Mouse (Mus musculus) stomach, embryonic 15.5 days (tissue): ENCODE data around the gene Pacsin2. TPM values are rescaled to one million over a fixed set of nuclear protein-coding genes. Genes with fewer than 3 reads are reported as not detected.
A peak's percentile ranks its signal among the peaks of the same experiment; 100 is the strongest.
"Not testable (repeated sequence)": the region's sequence is repeated elsewhere in the genome, so short reads cannot be mapped to it uniquely, and the experiment has no call there.

Source experiments
- ATAC-seq: fragments of 200-750 bp; cut with Nextera tagmentation; 2 replicates; pipeline ENCODE4 v1.8.0; 2017; ENCODE audit warnings: low read depth, moderate number of reproducible peaks, moderate TSS enrichment; ENCODE audit not compliant: insufficient read depth, low FRiP score
- H3K27ac ChIP-seq: fragments of 300-500 bp; sonication (generic); 2 replicates; pipeline ENCODE4 v1.5.1; 2015; ENCODE audit warnings: mild to moderate bottlenecking, inconsistent platforms
- H3K27me3 ChIP-seq: fragments of 300-500 bp; sonication (generic); replicated peaks from 2 replicates; pipeline ENCODE4 v1.6.1; 2015; ENCODE audit warnings: inconsistent platforms
- H3K36me3 ChIP-seq: fragments of 300-500 bp; sonication (generic); 2 replicates; pipeline ENCODE4 v1.6.1; 2015; ENCODE audit warnings: inconsistent platforms
- H3K4me1 ChIP-seq: fragments of 300-500 bp; sonication (generic); 2 replicates; pipeline ENCODE4 v1.6.1; 2015; ENCODE audit warnings: inconsistent platforms
- H3K4me2 ChIP-seq: fragments of 300-500 bp; sonication (generic); 2 replicates; pipeline ENCODE4 v1.6.1; 2015; ENCODE audit warnings: mild to moderate bottlenecking, inconsistent platforms
- H3K4me3 ChIP-seq: fragments of 300-500 bp; sonication (generic); replicated peaks from 2 replicates; pipeline ENCODE4 v1.5.1; 2015; ENCODE audit warnings: inconsistent platforms
- H3K9ac ChIP-seq: fragments of 300-500 bp; sonication (generic); 2 replicates; pipeline ENCODE4 v1.6.1; 2015; ENCODE audit warnings: inconsistent platforms
- H3K9me3 ChIP-seq: fragments of 300-500 bp; sonication (generic); 2 replicates; pipeline ENCODE4 v1.6.1; 2016; ENCODE audit warnings: inconsistent platforms
- WGBS: fragments of 180-500 bp; shearing (Covaris S2); methylation state at CpG from one replicate; pipeline ENCODE4 v1.1.7; 2015; 5-methylcytosine and 5-hydroxymethylcytosine counted together
- polyA plus RNA-seq: library from polyadenylated mRNA; unstranded; fragments of >200 nt; fragmentation: Nextera tagmentation; extraction: Ambion mirVana; gene quantifications from 2 replicates; pipeline ENCODE4 v1.2.1, GENCODE M21; 2015

Gene Pacsin2
- polyA plus RNA-seq, 1 experiment from 2014 or later, result 64.0 TPM

DNA sequence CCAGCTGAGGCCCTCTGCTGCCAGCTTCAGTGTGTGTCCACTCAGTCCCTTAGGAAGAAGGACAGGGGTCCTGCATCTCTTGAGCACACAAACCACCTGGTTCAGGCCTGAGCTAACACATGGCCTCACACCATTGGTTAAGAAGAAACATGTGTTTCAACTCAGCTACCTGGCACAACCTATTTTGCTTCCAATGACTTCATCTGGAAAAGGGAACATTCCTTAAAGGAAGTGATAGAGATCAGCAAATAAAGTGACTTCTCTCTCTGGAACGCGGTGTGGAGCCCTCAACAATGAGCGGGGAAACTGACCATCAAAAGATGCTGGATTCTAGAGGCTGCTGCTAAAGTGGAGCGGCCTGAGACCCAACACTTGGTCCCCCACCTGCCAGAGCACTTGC, 52.8 kb downstream of the Pacsin2 start:
- Histone ChIP-seq H3K9me3 (no peaks in the 10 kb centered on the region), H3K4me2 (no peak overlapping the region), H3K27me3 (no peaks in the 10 kb centered on the region), H3K27ac (0 out of 2 replicates have a peak overlapping the region, but pooled peaks have one; percentile 3), H3K9ac (no peak overlapping the region), H3K36me3 (no peaks in the 10 kb centered on the region), H3K4me3 (no peak overlapping the region), H3K4me1 (peaks cover 20% of the 10 kb centered on the region)
- 63% methylated on average over 4 of the region's 4 CpGs for whole genome bisulfite sequencing
- ATAC-seq, result peak; percentile 62; the same call in 1 of the 2 replicates

DNA sequence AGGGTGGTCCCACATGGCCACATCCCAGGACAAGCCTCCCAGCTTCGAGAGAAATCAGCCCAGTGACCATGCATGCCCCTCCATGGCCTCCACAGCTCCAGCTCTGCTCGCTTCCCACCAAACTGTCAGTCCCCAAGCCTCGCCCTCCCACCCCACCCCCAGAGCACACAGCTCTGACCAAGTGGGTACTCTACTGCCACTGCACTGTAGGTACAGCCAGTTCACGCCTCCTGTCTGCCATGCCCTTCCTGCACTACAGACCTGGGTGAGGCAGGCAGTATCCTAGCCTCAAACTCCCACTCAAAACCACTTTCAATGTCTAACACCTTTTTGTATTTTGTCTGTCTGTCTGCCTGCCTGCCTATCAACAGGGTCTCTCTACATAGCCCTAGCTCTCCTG, 53.7 kb downstream of the Pacsin2 start:
- no peak overlapping the region for H3K9ac ChIP-seq
- no peak overlapping the region for H3K4me2 ChIP-seq
- no peaks in the 10 kb centered on the region for H3K36me3 ChIP-seq
- peaks cover 20% of the 10 kb centered on the region for H3K4me1 ChIP-seq
- peak; percentile 19; the same call in 1 of the 2 replicates for ATAC-seq
- peak overlapping the region; percentile 33; the same call in 1 of the 2 replicates for H3K27ac ChIP-seq
- no peaks in the 10 kb centered on the region for H3K9me3 ChIP-seq
- H3K27me3 ChIP-seq, result no peaks in the 10 kb centered on the region
- no peak overlapping the region for H3K4me3 ChIP-seq
- WGBS, result 83% methylated on average over 4 of the region's 4 CpGs

DNA sequence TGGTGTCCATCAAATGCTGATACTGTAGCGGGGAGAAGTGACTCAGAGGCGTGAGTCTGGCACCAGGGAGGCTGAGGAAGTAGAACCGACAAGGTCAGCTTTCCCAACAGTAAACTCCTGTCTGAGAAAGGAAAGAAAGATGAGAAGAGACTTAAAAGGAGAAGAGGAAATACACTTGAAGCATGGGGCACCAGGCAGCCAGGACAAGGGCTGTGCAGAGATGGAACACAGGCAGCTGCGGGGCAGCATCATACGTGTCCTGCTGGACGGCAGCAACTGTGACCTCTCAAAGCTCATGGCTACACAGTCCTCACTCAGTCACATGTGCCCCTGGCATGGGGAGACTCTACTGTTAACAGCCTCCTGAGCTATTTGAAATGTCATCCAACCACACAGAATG, 54.1 kb downstream of the Pacsin2 start:
- Histone ChIP-seq H3K36me3 (no peaks in the 10 kb centered on the region), H3K4me2 (no peak overlapping the region), H3K27ac (peak overlapping the region; percentile 33; the same call in 1 of the 2 replicates), H3K9ac (no peak overlapping the region), H3K27me3 (no peaks in the 10 kb centered on the region), H3K4me1 (peaks cover 20% of the 10 kb centered on the region), H3K9me3 (no peaks in the 10 kb centered on the region), H3K4me3 (no peak overlapping the region)
- no peak for ATAC-seq
- 36% methylated on average over 6 of the region's 6 CpGs for whole genome bisulfite sequencing

DNA sequence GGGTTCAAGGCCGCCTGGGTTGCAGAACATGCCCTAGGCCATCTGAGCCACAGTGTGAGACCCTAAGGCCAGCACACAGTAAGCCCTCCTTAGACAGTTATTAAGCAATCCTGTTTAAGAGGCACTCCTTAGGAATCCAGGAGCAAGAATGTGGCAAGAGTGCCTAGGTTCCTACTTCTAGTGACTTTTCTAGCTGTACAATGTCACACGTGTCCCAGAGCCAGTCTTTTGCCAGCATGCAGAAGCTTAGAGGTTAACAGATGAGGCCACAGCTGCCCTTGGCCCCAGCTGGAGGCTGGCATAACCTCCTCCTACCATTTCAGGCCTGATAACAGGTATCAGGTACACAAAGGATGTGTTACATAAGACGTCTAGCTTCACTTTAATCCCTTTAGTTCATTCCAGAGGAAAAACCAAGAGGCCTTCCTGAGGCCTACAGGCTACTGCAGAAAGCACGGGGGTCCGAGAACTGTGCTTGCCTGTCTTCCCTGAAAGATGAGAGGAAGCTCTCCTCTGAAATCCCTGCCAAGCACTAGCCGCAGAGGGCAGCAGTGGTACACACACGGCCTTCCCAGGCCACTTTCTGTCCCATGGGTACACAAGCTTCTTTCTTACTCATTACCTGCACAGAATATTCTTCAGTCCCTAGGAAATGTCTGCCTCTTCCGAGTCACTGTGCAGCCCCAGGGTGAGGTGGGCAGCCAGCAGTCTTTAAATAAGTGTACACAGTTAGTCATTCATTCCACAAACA, 55.5 kb downstream of the Pacsin2 start:
- Histone ChIP-seq H3K27me3 (no peaks in the 10 kb centered on the region), H3K36me3 (no peaks in the 10 kb centered on the region), H3K27ac (no peak overlapping the region), H3K4me1 (peaks cover 20% of the 10 kb centered on the region), H3K4me2 (no peak overlapping the region), H3K9ac (no peak overlapping the region), H3K9me3 (no peaks in the 10 kb centered on the region), H3K4me3 (no peak overlapping the region)
- 56% methylated on average over 8 of the region's 8 CpGs for WGBS
- ATAC-seq, result no peak

DNA sequence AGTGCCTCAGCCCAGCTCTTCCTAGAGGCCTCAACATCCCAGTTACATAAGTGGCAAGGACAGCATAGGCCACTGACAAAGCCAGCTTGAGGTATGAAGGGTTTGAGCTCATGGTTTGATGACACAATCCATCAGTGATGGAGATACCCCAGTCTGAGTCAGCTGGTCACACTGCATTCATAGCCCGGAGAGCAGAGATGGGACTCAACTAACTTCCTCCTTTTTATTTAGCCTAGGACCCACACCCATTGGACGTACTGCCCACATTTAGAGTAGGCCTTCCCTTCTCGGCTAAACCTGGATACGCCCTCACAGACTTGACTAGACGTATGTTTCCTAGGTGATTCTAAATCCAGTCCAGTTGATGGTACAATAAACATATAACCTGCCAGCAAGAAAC, 56.2 kb downstream of the Pacsin2 start:
- peaks cover 20% of the 10 kb centered on the region for H3K4me1 ChIP-seq
- no peak overlapping the region for H3K4me2 ChIP-seq
- no peak overlapping the region for H3K27ac ChIP-seq
- ATAC-seq, result peak; percentile 12; the same call in 1 of the 2 replicates
- 75% methylated on average over 5 of the region's 5 CpGs for WGBS
- H3K27me3 ChIP-seq, result no peaks in the 10 kb centered on the region
- no peaks in the 10 kb centered on the region for H3K9me3 ChIP-seq
- H3K9ac ChIP-seq, result no peak overlapping the region
- H3K4me3 ChIP-seq, result no peak overlapping the region
- no peaks in the 10 kb centered on the region for H3K36me3 ChIP-seq

DNA sequence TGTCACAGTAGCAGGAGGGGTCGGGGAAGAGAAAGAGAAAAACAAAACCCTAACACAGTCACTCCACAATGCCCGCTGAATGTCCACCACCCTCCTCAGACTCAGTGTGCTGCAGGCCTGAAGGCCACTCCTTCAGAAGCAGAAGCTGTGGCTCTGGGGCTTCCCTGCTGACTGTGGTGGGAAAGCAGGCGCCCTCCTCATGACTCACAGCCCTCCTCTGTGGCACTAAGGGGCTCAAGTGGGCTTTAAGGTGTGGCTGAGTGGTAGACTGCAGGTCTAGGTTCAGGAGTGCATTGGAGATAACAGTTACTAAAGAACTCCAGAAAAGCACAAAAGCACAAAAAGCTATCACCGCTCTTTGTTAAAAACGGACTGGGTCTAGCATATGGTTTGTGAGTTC, 56.9 kb downstream of the Pacsin2 start:
- Histone ChIP-seq H3K9ac (no peak overlapping the region), H3K9me3 (no peaks in the 10 kb centered on the region), H3K36me3 (no peaks in the 10 kb centered on the region), H3K27ac (no peak overlapping the region), H3K4me2 (no peak overlapping the region), H3K27me3 (no peaks in the 10 kb centered on the region), H3K4me3 (no peak overlapping the region), H3K4me1 (peaks cover 20% of the 10 kb centered on the region)
- 87% methylated on average over 5 of the region's 5 CpGs for WGBS
- no peak for ATAC-seq

DNA sequence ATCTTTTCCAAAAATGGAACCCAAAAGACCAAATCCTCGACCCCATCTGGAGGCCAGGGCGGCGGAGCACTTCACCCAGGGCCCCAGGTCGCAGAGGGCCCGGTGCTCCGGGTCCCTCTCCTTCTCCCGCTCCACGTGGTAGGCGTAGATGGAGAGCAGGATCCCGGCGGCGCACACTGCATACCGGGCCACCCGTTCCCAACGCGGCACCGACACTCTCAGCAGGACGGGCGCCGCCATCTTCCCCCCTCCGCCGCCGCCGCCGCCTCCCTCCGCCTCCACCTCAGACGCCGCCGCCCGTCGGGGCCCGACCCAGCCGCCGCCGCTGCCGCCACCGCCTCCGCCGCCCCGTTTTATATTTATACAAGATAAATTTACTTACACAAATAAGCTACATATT, 58.5 kb downstream of the Pacsin2 start:
- not testable (repeated sequence) for H3K36me3 ChIP-seq, H3K4me3 ChIP-seq, H3K27me3 ChIP-seq, H3K4me2 ChIP-seq, H3K9me3 ChIP-seq, H3K27ac ChIP-seq, H3K9ac ChIP-seq
- ATAC-seq, result peak; percentile 48; the same call in 1 of the 2 replicates
- 88% methylated on average over 19 of the region's 40 CpGs for WGBS
- H3K4me1 ChIP-seq, result peaks cover 20% of the 10 kb centered on the region

DNA sequence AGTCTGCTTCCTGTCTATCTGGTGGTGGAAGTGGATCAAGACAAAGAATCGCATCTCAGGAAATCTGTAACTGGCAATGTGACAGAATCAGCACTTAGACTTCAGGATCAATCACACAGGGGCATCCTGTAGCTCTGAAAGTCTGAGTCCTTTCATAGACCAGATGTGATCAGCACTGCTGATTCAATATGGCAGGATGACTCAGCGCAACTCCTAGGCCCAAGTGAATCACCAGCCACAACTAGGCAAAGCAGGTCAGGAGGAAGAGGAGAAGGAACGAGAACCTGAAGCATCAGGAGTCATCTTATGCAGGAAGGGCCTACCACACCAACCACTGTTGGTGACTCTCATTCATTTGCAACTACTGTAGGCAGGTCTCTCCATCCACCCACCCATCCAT, 60.4 kb downstream of the Pacsin2 start:
- Histone ChIP-seq H3K27me3 (no peaks in the 10 kb centered on the region), H3K27ac (no peak overlapping the region), H3K4me3 (no peak overlapping the region), H3K4me2 (no peak overlapping the region), H3K9me3 (no peaks in the 10 kb centered on the region), H3K4me1 (peaks cover 5% of the 10 kb centered on the region; the same call in 1 of the 2 replicates), H3K9ac (no peak overlapping the region), H3K36me3 (peaks cover 5% of the 10 kb centered on the region; the same call in 1 of the 2 replicates)
- WGBS, result 89% methylated on average over 3 of the region's 3 CpGs
- no peak for ATAC-seq

DNA sequence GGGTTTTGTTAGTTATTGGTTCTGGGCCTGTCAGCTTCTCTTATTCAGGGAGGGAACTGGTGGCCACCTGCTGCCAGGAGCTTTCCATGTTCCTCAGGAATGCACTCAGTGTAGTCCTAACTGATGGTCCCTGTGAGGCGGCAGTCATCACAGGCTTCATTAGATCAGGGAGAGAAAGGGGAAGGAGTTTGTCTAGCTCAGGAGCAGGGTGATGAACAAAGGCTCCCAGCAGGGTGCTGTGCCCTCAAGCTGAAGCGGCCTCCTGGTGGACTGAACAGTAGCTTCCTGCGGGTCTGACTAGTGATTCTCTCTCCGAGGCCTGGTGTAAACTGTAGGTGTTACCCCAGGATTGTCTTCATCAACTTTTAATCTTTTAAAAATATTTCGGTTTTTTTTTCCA, 61.4 kb downstream of the Pacsin2 start:
- Histone ChIP-seq H3K9ac (no peak overlapping the region), H3K27me3 (no peaks in the 10 kb centered on the region), H3K4me3 (no peak overlapping the region), H3K4me2 (no peak overlapping the region), H3K27ac (no peak overlapping the region), H3K4me1 (no peaks in the 10 kb centered on the region; the same call in 1 of the 2 replicates), H3K36me3 (peaks cover 5% of the 10 kb centered on the region; the same call in 1 of the 2 replicates), H3K9me3 (no peaks in the 10 kb centered on the region)
- ATAC-seq, result no peak
- 74% methylated on average over 5 of the region's 5 CpGs for WGBS

DNA sequence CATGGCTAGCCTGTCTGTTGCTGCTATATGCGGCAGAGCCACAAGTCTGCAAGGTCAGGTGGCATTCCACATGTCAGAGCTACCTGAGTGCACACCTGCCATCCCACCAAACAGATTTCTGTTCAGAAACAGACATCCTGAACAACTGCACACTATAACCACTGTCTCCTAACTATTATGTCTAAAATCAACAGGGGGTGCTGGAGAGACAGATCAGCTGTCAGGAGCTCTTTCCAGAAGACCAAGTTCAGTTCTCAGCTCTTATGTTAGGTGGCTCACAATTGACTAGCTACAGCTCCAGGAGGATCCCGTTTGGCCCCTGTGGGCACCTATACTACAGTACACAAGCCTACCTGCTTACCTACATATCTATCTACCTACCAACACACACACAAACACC, 71.7 kb downstream of the Pacsin2 start:
- Histone ChIP-seq H3K36me3 (peaks cover 19% of the 10 kb centered on the region), H3K4me3 (no peak overlapping the region), H3K4me2 (no peak overlapping the region), H3K27me3 (no peaks in the 10 kb centered on the region), H3K4me1 (no peaks in the 10 kb centered on the region), H3K9ac (no peak overlapping the region), H3K27ac (no peak overlapping the region), H3K9me3 (no peaks in the 10 kb centered on the region)
- 76% methylated on average over 2 of the region's 2 CpGs for WGBS
- no peak for ATAC-seq

DNA sequence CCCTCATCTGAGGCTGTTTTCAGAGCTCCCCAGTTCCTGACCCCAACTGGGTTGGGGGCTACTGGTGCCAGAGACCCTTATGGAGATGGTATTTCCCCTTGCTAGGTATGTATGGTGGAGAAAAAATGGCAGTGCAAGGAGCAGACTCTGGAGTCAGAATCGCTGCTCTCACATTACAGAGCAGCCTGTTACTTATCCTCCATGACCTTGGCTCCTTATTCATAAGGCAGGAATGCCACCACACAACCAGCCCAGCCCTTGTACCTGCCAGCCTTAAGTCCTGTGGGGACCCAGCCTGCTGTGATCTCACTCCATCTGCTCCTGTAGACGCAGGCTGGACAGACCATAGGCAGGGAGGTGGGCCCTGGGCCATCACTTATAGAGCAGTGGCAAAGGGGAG, 76.5 kb downstream of the Pacsin2 start:
- 74% methylated on average over 2 of the region's 2 CpGs for WGBS
- Histone ChIP-seq H3K9ac (no peak overlapping the region), H3K27ac (no peak overlapping the region), H3K9me3 (no peaks in the 10 kb centered on the region), H3K36me3 (peaks cover 31% of the 10 kb centered on the region), H3K4me3 (no peak overlapping the region), H3K27me3 (no peaks in the 10 kb centered on the region), H3K4me2 (no peak overlapping the region), H3K4me1 (no peaks in the 10 kb centered on the region)
- no peak for ATAC-seq

DNA sequence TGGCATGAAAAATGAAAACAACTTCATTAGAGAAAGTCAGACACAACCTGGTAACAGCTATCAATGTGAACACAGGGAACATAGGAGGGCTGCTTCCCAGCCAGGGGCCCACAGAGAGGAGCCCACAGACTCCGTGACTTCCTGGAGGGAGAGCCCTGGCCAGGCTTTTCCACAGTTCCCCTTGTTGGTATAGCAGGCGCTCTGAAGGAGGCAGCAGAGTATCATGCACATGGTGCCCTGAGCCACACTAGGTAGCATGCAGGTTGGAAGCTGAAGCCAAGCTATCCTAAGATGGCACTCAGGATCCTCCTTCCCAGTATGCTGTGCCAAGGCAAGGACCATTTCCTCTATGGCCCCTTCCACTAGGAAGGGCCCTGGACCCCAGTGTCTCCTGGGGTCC, 80.8 kb downstream of the Pacsin2 start:
- Histone ChIP-seq H3K9ac (no peak overlapping the region), H3K36me3 (peaks cover 35% of the 10 kb centered on the region), H3K9me3 (no peaks in the 10 kb centered on the region), H3K27ac (no peak overlapping the region), H3K4me3 (no peak overlapping the region), H3K4me2 (no peak overlapping the region), H3K4me1 (no peaks in the 10 kb centered on the region), H3K27me3 (no peaks in the 10 kb centered on the region)
- 86% methylated on average over 2 of the region's 2 CpGs for WGBS
- no peak for ATAC-seq
